Mouse (Mus musculus) olfactory bulb, adult 2 months (tissue): ENCODE results near the gene Crtap. TPM values are rescaled to one million over a fixed set of nuclear protein-coding genes. Genes with fewer than 3 reads are reported as not detected.

Experiments
- H3K27ac ChIP-seq: fragments of 200-500 bp; 2 replicates; pipeline ENCODE4 v1.5.1; 2012; ENCODE audit warnings: low read depth, low read length; ENCODE audit not compliant: insufficient read depth
- H3K4me1 ChIP-seq: fragments of 200-500 bp; 2 replicates; pipeline ENCODE4 v1.6.1; 2012; ENCODE audit warnings: low read length; ENCODE audit not compliant: control insufficient read depth, insufficient read depth
- H3K4me3 ChIP-seq: fragments of 200-500 bp; 2 replicates; pipeline ENCODE4 v1.5.1; 2012; ENCODE audit warnings: mild to moderate bottlenecking, low read depth, low read length, moderate library complexity; ENCODE audit not compliant: insufficient read depth
- CTCF ChIP-seq: fragments of 200-500 bp; IDR thresholded peaks from 2 replicates; pipeline ENCODE4 v1.5.1; 2012; ENCODE audit warnings: low read depth, mild to moderate bottlenecking, low read length, moderate library complexity; ENCODE audit not compliant: insufficient read depth
- POLR2A ChIP-seq: fragments of 200-500 bp; IDR thresholded peaks from 2 replicates; pipeline ENCODE4 v1.6.1; 2012; ENCODE audit warnings: mild to moderate bottlenecking, low read depth, low read length, moderate library complexity; ENCODE audit not compliant: insufficient read depth
- WGBS: fragments of 180-500 bp; shearing (Covaris S2); methylation state at CpG from one replicate; pipeline ENCODE4 v1.1.7; 2018; 5-methylcytosine and 5-hydroxymethylcytosine counted together
- polyA plus RNA-seq: library from polyadenylated mRNA; stranded (reverse); fragments of >200 nt; gene quantifications from 2 replicates; pipeline ENCODE4 v1.2.4, GENCODE M21; 2012; ENCODE audit warnings: low replicate concordance; ENCODE audit not compliant: missing spikeins, insufficient read depth, insufficient read length

Gene Crtap
- polyA plus RNA-seq, 1 experiment, result not detected

DNA sequence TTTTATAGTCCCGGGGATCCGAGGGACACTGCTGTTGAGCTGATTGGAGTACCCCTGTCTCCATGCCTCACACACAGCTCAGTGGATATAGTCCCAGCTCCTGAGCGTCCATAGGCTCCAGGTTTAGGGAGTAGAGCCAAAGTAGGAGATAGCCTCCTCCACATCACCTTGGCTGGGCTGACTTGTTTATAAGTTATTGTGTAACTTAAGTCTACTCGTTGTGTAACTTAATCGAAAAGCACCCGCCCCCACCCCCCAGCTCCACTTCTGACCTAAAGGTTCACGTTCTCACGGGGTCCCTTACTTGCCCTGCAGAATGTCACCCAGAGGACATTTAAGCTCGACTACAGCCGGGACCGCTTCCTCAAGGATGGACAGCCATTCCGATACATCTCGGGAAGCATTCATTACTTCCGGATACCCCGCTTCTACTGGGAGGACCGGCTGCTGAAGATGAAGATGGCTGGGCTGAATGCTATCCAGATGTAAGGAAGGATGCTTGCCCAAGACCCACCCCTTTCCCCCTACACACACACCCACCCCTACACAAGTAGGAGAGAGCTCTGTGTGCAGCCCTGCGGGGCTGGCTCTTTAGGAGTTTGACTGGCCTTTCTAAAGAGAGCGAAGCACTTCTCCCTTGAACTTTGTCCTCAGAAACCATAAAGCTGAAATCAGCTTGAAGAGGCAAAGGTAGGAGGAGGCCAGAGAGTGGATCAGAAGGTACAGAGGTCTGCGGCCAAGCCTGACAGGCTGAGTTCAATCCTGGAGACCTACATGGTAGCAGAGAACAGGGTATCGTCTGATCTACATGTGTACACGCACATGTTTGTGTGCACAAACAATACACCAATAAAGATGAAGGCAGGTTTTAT, 26.4 kb upstream of the Crtap start:
- Histone ChIP-seq H3K27ac (no peak overlapping the region), H3K4me1 (no peaks in the 10 kb centered on the region), H3K4me3 (no peak overlapping the region)
- TF ChIP-seq CTCF (no peak), POLR2A (no peak)
- WGBS, result 93% methylated on average over 21 of the region's 21 CpGs

DNA sequence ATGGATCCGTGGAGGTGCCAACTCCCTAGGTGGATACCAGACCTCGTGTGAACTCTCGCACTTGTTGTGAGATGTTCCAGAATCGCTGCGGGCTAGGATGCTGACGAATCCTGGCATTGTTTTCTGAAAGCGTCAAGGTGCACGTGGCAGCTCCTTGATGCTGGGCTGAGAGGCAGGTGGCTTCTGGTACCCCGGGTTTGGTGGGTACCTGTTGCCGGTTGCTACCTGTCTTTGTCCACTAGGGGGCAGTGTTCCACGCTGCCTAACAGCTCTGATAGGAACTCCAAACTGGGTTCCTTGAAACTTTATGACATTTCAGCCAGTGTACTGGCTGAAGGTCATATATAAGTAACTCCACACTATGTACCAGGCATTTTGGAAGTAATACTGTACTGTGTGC, 25.2 kb upstream of the Crtap start:
- Histone ChIP-seq H3K4me3 (no peak overlapping the region), H3K4me1 (no peaks in the 10 kb centered on the region), H3K27ac (no peak overlapping the region)
- TF ChIP-seq CTCF (peak; percentile 61), POLR2A (no peak)
- 25% methylated on average over 11 of the region's 11 CpGs for WGBS

DNA sequence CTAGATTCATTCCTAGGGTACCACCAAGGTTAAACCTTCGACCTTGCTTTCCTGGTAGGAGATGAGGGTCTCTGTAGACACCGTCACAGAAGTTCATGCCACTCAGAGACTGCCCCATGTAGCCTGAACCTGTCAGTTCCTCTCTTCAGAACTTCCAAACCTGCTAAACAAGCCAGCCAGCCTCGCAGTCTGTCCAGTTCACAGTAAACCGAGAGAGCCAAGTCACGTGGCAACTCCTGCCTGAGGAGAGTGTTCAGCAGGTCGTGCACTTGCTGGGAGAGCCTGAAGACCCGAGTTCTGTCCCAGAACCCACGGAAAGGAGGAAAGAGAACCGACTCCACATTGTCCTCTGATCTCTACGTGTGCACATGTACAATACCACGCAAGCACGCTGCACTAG, 23.4 kb upstream of the Crtap start:
- TF ChIP-seq POLR2A (no peak), CTCF (no peak)
- WGBS, result 87% methylated on average over 12 of the region's 12 CpGs
- no peak overlapping the region for H3K27ac ChIP-seq
- H3K4me1 ChIP-seq, result no peaks in the 10 kb centered on the region
- H3K4me3 ChIP-seq, result no peak overlapping the region

DNA sequence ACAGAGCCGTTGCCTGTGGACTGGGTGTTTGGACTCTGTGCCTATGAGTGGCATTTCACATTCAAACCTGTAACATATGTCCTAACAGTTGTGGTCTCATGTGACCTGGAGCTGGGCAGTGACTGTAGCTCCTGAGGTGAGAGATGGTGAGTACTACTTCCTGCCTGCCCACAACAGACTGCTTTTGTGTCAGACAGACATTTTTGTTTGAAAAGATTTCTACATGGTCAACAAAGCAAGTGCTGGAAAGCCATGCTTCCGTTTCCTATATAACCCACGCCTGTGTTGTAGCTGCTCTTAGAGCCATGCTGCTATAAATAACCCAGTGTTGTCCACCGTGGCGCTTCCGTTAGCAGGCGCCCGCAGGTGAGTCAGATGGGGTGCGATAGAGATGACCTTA, 21.9 kb upstream of the Crtap start:
- Histone ChIP-seq H3K4me3 (no peak overlapping the region), H3K27ac (no peak overlapping the region), H3K4me1 (no peaks in the 10 kb centered on the region)
- TF ChIP-seq CTCF (no peak), POLR2A (no peak)
- WGBS, result 93% methylated on average over 9 of the region's 9 CpGs

DNA sequence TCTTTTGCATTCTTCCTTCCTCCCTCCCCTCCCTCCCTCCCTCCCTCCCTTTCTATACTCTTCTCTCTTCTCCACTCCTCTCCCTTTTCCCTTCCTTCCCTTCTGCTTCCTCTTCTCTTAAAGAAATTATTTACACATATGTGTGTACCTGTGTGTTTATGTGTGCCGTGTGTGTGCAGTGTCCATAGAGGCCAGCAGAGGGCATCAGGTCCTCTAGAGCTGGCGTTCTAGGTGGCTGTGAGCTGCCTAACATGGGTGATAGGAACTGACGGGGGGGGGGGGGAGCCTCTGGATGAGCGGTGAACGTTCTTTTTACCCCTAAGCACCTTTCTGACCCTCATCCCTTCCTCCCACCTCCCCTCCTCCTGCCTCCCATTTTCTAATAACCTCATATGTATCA, 20.8 kb upstream of the Crtap start:
- 89% methylated on average over 5 of the region's 5 CpGs for WGBS
- no peak for TF ChIP-seq POLR2A
- TF ChIP-seq CTCF, result no peak
- Histone ChIP-seq H3K27ac (no peak overlapping the region), H3K4me3 (no peak overlapping the region), H3K4me1 (no peaks in the 10 kb centered on the region)

DNA sequence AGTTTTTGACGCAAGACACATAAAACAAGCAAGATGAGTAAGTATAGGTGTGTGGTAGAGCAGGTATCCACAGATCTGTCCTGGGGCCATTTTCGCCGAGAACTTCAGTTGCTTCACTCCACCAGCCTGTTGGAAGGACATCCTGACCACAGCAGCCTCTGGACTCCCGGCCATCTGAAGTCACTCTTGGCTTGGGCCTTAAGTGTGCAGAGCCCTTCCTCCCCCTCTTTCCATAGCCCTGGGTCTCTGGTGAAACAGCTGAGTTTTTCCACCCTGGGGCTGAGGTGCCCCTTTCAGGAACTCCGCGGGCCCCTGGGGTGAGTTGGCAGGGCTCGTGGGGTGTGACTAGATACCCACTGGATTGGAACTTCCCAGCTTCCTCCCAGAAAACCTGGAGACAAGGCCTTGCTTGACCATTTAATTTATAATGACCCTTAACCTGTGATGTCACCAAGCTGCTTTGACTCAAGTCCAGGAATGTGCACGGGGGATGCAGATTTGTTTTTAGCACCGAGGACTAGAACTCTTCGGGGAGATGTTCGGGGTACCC, 19.9 kb upstream of the Crtap start:
- TF ChIP-seq CTCF (no peak), POLR2A (no peak)
- Histone ChIP-seq H3K27ac (no peak overlapping the region), H3K4me3 (no peak overlapping the region), H3K4me1 (no peaks in the 10 kb centered on the region)
- WGBS, result 96% methylated on average over 11 of the region's 11 CpGs

DNA sequence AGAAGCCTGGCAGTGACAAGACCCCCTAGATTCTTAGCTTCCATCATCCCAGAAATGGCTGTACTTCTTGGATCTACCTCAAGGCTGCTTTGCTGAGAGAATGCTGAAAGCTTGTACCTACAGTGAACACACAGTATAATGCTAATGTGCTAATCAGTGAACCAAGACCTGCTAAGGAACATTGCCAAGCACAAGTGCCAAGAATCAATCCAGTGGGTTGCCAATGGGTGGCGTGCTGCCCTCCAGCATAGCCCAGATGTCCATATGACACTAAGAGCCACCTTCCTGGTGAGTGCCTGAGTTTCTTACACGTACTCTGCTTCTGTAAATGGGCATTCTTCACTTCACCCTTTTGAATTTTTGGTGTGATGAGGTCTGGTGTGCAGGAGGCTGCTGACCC, 17.2 kb upstream of the Crtap start:
- no peak overlapping the region for H3K27ac ChIP-seq
- TF ChIP-seq CTCF (no peak), POLR2A (no peak)

DNA sequence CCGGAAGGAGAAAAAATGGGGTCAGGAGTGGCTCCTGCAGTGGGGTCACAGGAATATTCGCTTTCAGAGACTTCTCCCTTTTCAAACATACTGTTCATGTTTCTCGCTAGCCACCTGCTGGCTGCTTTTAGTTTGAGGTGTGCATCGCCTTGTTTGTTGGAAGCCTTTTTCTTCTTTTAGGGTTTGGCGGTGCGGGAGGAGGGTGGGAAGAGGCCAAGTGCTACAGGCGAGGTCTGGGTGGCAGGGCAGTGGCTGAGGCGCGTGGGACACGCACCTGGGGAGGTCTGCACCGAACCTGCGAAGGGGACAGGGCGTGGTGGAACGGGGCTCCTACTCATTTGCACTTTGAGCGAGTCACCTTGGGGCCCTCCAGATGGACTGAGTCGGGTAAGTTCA, 11.2 kb upstream of the Crtap start:
- H3K4me3 ChIP-seq, result peak overlapping the region; percentile 62
- H3K27ac ChIP-seq, result peak overlapping the region; percentile 89
- peaks cover 6% of the 10 kb centered on the region for H3K4me1 ChIP-seq
- TF ChIP-seq CTCF (no peak), POLR2A (no peak)
- 4% methylated on average over 16 of the region's 16 CpGs for WGBS

More for the DNA sequence above, 17.2 kb upstream of the Crtap start:
- 59% methylated on average over 2 of the region's 2 CpGs for WGBS
- no peak overlapping the region for H3K4me3 ChIP-seq
- no peaks in the 10 kb centered on the region for H3K4me1 ChIP-seq

DNA sequence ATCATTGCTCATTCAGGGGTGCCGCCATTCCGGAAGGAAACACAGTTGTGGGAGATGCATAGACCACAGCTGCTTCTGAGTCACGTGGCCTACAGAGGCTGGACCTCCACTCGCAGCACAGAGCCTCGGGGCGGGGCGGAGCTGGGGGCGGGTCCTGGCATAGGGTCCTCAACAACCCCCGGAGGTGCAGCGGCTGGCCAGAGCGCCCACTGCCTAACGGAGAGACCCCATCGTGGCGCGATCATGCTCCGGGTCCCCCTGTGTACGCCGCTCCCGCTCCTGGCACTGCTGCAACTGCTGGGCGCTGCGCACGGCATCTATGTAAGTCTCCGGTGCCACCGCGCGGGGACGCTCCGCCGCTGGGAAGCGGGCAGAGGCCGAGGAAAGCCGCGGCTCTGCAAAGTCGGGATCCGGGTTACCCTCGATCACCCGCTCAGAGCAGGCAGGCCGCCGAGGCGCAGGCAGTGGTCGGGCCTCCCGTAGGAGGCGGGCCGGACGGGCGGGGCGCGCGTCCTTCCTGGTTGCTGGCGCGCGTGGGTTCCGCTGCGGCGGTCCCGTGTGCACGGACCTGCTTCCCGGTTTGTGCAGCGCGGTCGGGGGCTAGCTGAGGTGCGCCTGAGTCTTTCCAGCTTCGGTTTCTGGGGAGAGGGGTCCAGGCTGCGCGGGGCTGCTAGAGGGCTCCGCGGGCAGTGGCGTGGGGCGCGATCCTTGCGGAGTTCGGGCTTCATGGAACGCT, 10.6 kb upstream of the Crtap start, which contains the start of the genes Glb1 and Tmppe:
Gene Glb1, plus strand, starts transcription at position 128 of the 736 bp plus-strand sequence.
Gene Tmppe, plus strand, starts transcription at position 157 of the 736 bp plus-strand sequence.
- Histone ChIP-seq H3K4me3 (peak within 1 kb of the TSS; percentile 62), H3K27ac (peak within 1 kb of the TSS; percentile 89), H3K4me1 (peaks cover 6% of the 10 kb centered on the region)
- under 1% methylated on average over 73 of the region's 73 CpGs for WGBS
- peak; percentile 51; the same call in 1 of the 2 replicates for TF ChIP-seq CTCF
- TF ChIP-seq POLR2A, result 0 out of 2 replicates have a peak, but pooled peaks have one; percentile 17
